Mouse (Mus musculus): ENCODE data around the gene Usp29.

GRCm38 (mm10) chr7:6708451-6709180 is 21.8 kb upstream of the Usp29 start:
- TF ChIP-seq CTCF (IDR thresholded peaks at IDR 0.05; ENCODE audit: low read depth) (no peak), EP300 (IDR thresholded peaks at IDR 0.05; ENCODE audit: low read depth) (no peak)

Measured in liver, embryonic 14.5 days (tissue).